Mouse (Mus musculus): ENCODE results near the gene Dnmt3a.

- no peak for TF ChIP-seq RCOR1 (conservative IDR thresholded peaks at IDR 0.05; ENCODE audit: low read depth, low read length)
- no peak for TF ChIP-seq E2F4 (IDR thresholded peaks at IDR 0.05; ENCODE audit: insufficient replicate concordance, low read depth, low read length)
- no peak for TF ChIP-seq SIN3A (IDR thresholded peaks at IDR 0.05; ENCODE audit: low read length)
- no peak for TF ChIP-seq CTCF (conservative IDR thresholded peaks at IDR 0.05 in 1 of 2, IDR thresholded peaks at IDR 0.05 in 1 of 2; ENCODE audit: low read depth in 2 of 2, low read length in 2 of 2)
Observed at GRCm38 (mm10) chr12:3838009-3838408, 32.2 kb downstream of the Dnmt3a start.

Data from CH12.LX (cell line).